Mouse (Mus musculus) forebrain, embryonic 10.5 days (tissue): ENCODE data around the gene Hydin. TPM values are rescaled to one million over a fixed set of nuclear protein-coding genes. Genes with fewer than 3 reads are reported as not detected.

ENCODE experiments used
- DNase-seq: peaks from one replicate; pipeline ENCODE4 v3.0.0-alpha.2; 2017; ENCODE audit warnings: low spot score; ENCODE audit errors: extremely low spot score
- H3K27ac ChIP-seq: fragments of 300-500 bp; sonication (generic); 2 replicates; pipeline ENCODE4 v1.5.1; 2016; ENCODE audit warnings: mild to moderate bottlenecking
- H3K27me3 ChIP-seq: fragments of 300-500 bp; sonication (generic); 2 replicates; pipeline ENCODE4 v1.6.1; 2016; ENCODE audit warnings: mild to moderate bottlenecking; ENCODE audit not compliant: poor library complexity, severe bottlenecking
- H3K36me3 ChIP-seq: fragments of 300-500 bp; sonication (generic); replicated peaks from 2 replicates; pipeline ENCODE4 v1.6.1; 2016; ENCODE audit warnings: mild to moderate bottlenecking, moderate library complexity
- H3K4me1 ChIP-seq: fragments of 300-500 bp; sonication (generic); 2 replicates; pipeline ENCODE4 v1.6.1; 2016
- H3K4me3 ChIP-seq: fragments of 300-500 bp; sonication (generic); 2 replicates; pipeline ENCODE4 v1.5.1; 2016; ENCODE audit warnings: mild to moderate bottlenecking, moderate library complexity
- H3K9me3 ChIP-seq: fragments of 300-500 bp; sonication (generic); 2 replicates; pipeline ENCODE4 v1.6.1; 2016; ENCODE audit warnings: mild to moderate bottlenecking, moderate library complexity
- WGBS: fragments of 180-500 bp; shearing (Covaris S2); methylation state at CpG from one replicate; pipeline ENCODE4 v1.1.7; 2016; 5-methylcytosine and 5-hydroxymethylcytosine counted together
- polyA plus RNA-seq: library from polyadenylated mRNA; unstranded; fragments of >200 nt; fragmentation: Nextera tagmentation; extraction: Ambion mirVana; gene quantifications from 2 replicates; pipeline ENCODE4 v1.2.1, GENCODE M21; 2016

Gene Hydin
- polyA plus RNA-seq, 1 experiment from 2014 or later: 0.11 TPM

- H3K27ac ChIP-seq: no peak overlapping the region
- H3K4me1 ChIP-seq: no peaks in the 10 kb centered on the region
- DNase-seq: no peak
- H3K36me3 ChIP-seq: no peaks in the 10 kb centered on the region
- no peaks in the 10 kb centered on the region for H3K27me3 ChIP-seq
- 80% methylated on average over 6 of the region's 6 CpGs for WGBS
- no peaks in the 10 kb centered on the region for H3K9me3 ChIP-seq
- no peak overlapping the region for H3K4me3 ChIP-seq
Observed at GRCm38 (mm10) chr8:110594164-110594563, 327.4 kb downstream of the Hydin start.

GRCm38 (mm10) chr8:110604556-110604955 lies 337.8 kb downstream of the Hydin start:
- Histone ChIP-seq H3K36me3 (no peaks in the 10 kb centered on the region), H3K27ac (no peak overlapping the region), H3K9me3 (no peaks in the 10 kb centered on the region), H3K27me3 (no peaks in the 10 kb centered on the region), H3K4me3 (no peak overlapping the region), H3K4me1 (no peaks in the 10 kb centered on the region)
- WGBS: 2% methylated on average over 1 of the region's 1 CpGs
- DNase-seq: peak; percentile 25

- WGBS: 70% methylated on average over 6 of the region's 6 CpGs
- H3K27ac ChIP-seq: no peak overlapping the region
- H3K4me1 ChIP-seq: no peaks in the 10 kb centered on the region
- no peak overlapping the region for H3K4me3 ChIP-seq
- no peaks in the 10 kb centered on the region for H3K27me3 ChIP-seq
- no peak for DNase-seq
- no peaks in the 10 kb centered on the region for H3K36me3 ChIP-seq
- no peaks in the 10 kb centered on the region for H3K9me3 ChIP-seq
Observed at GRCm38 (mm10) chr8:110605401-110606015, 338.7 kb downstream of the Hydin start.

GRCm38 (mm10) chr8:110615730-110616129 lies 349.0 kb downstream of the Hydin start:
- H3K27me3 ChIP-seq: peaks cover 8% of the 10 kb centered on the region; the same call in 1 of the 2 replicates
- WGBS: 79% methylated on average over 3 of the region's 3 CpGs
- no peaks in the 10 kb centered on the region for H3K9me3 ChIP-seq
- no peak for DNase-seq
- no peaks in the 10 kb centered on the region for H3K36me3 ChIP-seq
- H3K4me3 ChIP-seq: no peak overlapping the region
- no peak overlapping the region for H3K27ac ChIP-seq
- peaks cover 28% of the 10 kb centered on the region for H3K4me1 ChIP-seq

GRCm38 (mm10) chr8:110617801-110618358 lies 351.1 kb downstream of the Hydin start:
- peak overlapping the region; percentile 88 for H3K27ac ChIP-seq

GRCm38 (mm10) chr8:110618391-110619207 lies 351.8 kb downstream of the Hydin start, which contains the start of gene Vac14:
TSS of gene Vac14 (plus strand) at chr8:110618585.
- DNase-seq: peak; percentile 98
- H3K9me3 ChIP-seq: no peaks in the 10 kb centered on the region
- H3K4me3 ChIP-seq: peak within 1 kb of the TSS; percentile 97
- peaks cover 32% of the 10 kb centered on the region for H3K4me1 ChIP-seq
- under 1% methylated on average over 67 of the region's 67 CpGs for WGBS
- peak within 1 kb of the TSS; percentile 88 for H3K27ac ChIP-seq
- no peaks in the 10 kb centered on the region for H3K36me3 ChIP-seq
- H3K27me3 ChIP-seq: peaks cover 8% of the 10 kb centered on the region; the same call in 1 of the 2 replicates

More at GRCm38 (mm10) chr8:110617801-110618358, 351.1 kb downstream of the Hydin start:
- H3K27me3 ChIP-seq: peaks cover 8% of the 10 kb centered on the region; the same call in 1 of the 2 replicates
- no peaks in the 10 kb centered on the region for H3K36me3 ChIP-seq
- 20% methylated on average over 14 of the region's 14 CpGs for WGBS
- peak overlapping the region; percentile 97 for H3K4me3 ChIP-seq
- no peak for DNase-seq
- H3K4me1 ChIP-seq: peaks cover 32% of the 10 kb centered on the region
- H3K9me3 ChIP-seq: no peaks in the 10 kb centered on the region

- Histone ChIP-seq H3K9me3 (no peaks in the 10 kb centered on the region), H3K27me3 (peaks cover 8% of the 10 kb centered on the region; the same call in 1 of the 2 replicates), H3K36me3 (no peaks in the 10 kb centered on the region), H3K4me3 (peak overlapping the region; percentile 97), H3K27ac (peak overlapping the region; percentile 88), H3K4me1 (peaks cover 32% of the 10 kb centered on the region)
- no peak for DNase-seq
- WGBS: 31% methylated on average over 8 of the region's 8 CpGs
Observed at GRCm38 (mm10) chr8:110619208-110619574, 352.4 kb downstream of the Hydin start.

- Histone ChIP-seq H3K27ac (no peak overlapping the region), H3K4me3 (peak overlapping the region; percentile 97), H3K27me3 (peaks cover 8% of the 10 kb centered on the region; the same call in 1 of the 2 replicates), H3K36me3 (no peaks in the 10 kb centered on the region), H3K9me3 (no peaks in the 10 kb centered on the region), H3K4me1 (peaks cover 32% of the 10 kb centered on the region)
- WGBS: 91% methylated on average over 5 of the region's 5 CpGs
- DNase-seq: no peak
Observed at GRCm38 (mm10) chr8:110619919-110620318, 353.1 kb downstream of the Hydin start.

- no peak for DNase-seq
Observed at GRCm38 (mm10) chr8:110626431-110626830, 359.7 kb downstream of the Hydin start.

GRCm38 (mm10) chr8:110629245-110630063 lies 362.7 kb downstream of the Hydin start:
- Histone ChIP-seq H3K9me3 (no peaks in the 10 kb centered on the region), H3K36me3 (peaks cover 28% of the 10 kb centered on the region), H3K4me3 (no peak overlapping the region), H3K27ac (no peak overlapping the region), H3K4me1 (no peaks in the 10 kb centered on the region), H3K27me3 (no peaks in the 10 kb centered on the region)
- peak; percentile 53 for DNase-seq
- 73% methylated on average over 9 of the region's 9 CpGs for WGBS

More at GRCm38 (mm10) chr8:110626431-110626830, 359.7 kb downstream of the Hydin start:
- Histone ChIP-seq H3K4me1 (no peaks in the 10 kb centered on the region), H3K9me3 (no peaks in the 10 kb centered on the region), H3K36me3 (peaks cover 3% of the 10 kb centered on the region; the same call in 1 of the 2 replicates), H3K27ac (no peak overlapping the region), H3K4me3 (no peak overlapping the region), H3K27me3 (no peaks in the 10 kb centered on the region)
- WGBS: 81% methylated on average over 4 of the region's 4 CpGs

GRCm38 (mm10) chr8:110630079-110630478 lies 363.3 kb downstream of the Hydin start:
- Histone ChIP-seq H3K4me3 (no peak overlapping the region), H3K9me3 (no peaks in the 10 kb centered on the region), H3K27me3 (no peaks in the 10 kb centered on the region), H3K4me1 (no peaks in the 10 kb centered on the region), H3K27ac (no peak overlapping the region), H3K36me3 (peaks cover 34% of the 10 kb centered on the region)
- no peak for DNase-seq
- WGBS: 93% methylated on average over 3 of the region's 3 CpGs

GRCm38 (mm10) chr8:110630571-110631071 lies 363.8 kb downstream of the Hydin start:
- Histone ChIP-seq H3K4me1 (no peaks in the 10 kb centered on the region), H3K36me3 (peaks cover 40% of the 10 kb centered on the region), H3K4me3 (no peak overlapping the region), H3K27ac (no peak overlapping the region), H3K9me3 (no peaks in the 10 kb centered on the region), H3K27me3 (no peaks in the 10 kb centered on the region)
- DNase-seq: no peak
- WGBS: 86% methylated on average over 8 of the region's 8 CpGs
